Mouse (Mus musculus) C2C12 (cell line): ENCODE results near the gene Phb2.

Source experiments
- CTCF ChIP-seq: IDR thresholded peaks from one replicate; pipeline ENCODE4 v1.5.1; 2011; ENCODE audit not compliant: control insufficient read depth, insufficient read depth, insufficient read length
- FOSL1 ChIP-seq: IDR thresholded peaks from one replicate; pipeline ENCODE4 v1.8.0; 2011; ENCODE audit warnings: mild to moderate bottlenecking, low read length; ENCODE audit not compliant: poor library complexity, insufficient read depth, severe bottlenecking
- MYOD1 ChIP-seq: IDR thresholded peaks from one replicate; pipeline ENCODE4 v1.6.1; 2011; ENCODE audit warnings: low read depth; ENCODE audit not compliant: control insufficient read depth, insufficient read length
- MYOG ChIP-seq: IDR thresholded peaks from one replicate; pipeline ENCODE4 v1.6.1; 2011; ENCODE audit not compliant: control insufficient read depth, insufficient read length; ENCODE audit errors: extremely low read depth
- USF1 ChIP-seq: IDR thresholded peaks from one replicate; pipeline ENCODE4 v1.6.1; 2011; ENCODE audit warnings: low read depth, mild to moderate bottlenecking, control low read depth, moderate library complexity

GRCm38 (mm10) chr6:124745490-124746295, 33.6 kb downstream of the Phb2 start:
- TF ChIP-seq CTCF (peak; percentile 90), MYOD1 (no peak), USF1 (no peak), MYOG (no peak), FOSL1 (no peak)
